Mouse (Mus musculus) kidney, adult 2 months (tissue): ENCODE data around the gene Zc2hc1c.

Experiments used
- CTCF ChIP-seq: fragments of 200-500 bp; conservative IDR thresholded peaks from 2 replicates; pipeline ENCODE4 v1.5.1; 2011; ENCODE audit warnings: low read depth, mild to moderate bottlenecking, control low read depth, low read length, moderate library complexity, mixed read lengths; ENCODE audit not compliant: insufficient read depth, insufficient read length
- POLR2A ChIP-seq: fragments of 200-500 bp; IDR thresholded peaks from one replicate; pipeline ENCODE4 v1.6.1; 2011; ENCODE audit warnings: low read depth, low read length, control low read depth

DNA sequence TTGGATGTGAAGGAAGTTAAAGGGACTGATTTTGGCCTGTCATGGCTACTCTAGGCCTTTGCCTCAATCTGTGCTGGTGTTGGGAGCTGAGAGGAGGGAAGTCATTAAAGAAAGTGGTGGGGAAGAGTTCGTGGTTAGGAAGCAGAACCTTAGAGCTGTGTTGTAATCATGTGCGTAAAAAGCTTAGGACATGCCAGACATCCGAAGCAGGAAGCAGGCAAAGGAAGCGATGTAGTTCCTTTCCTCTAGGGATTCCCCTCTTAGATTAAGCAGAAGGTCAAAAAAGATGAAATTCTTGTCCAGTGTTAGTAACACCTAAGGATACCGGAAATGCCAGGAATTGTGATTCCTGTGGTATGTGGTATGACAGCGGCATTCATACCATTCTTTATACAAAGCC, 59.9 kb downstream of the Zc2hc1c start:
- no peak for TF ChIP-seq POLR2A
- TF ChIP-seq CTCF = no peak
